Mouse (Mus musculus): ENCODE results near the gene Net1. TPM values are rescaled to one million over a fixed set of nuclear protein-coding genes. Genes with fewer than 3 reads are reported as not detected.

Net1 gene
- polyA plus RNA-seq, 1 experiment from 2014 or later = 37.6 TPM

DNA sequence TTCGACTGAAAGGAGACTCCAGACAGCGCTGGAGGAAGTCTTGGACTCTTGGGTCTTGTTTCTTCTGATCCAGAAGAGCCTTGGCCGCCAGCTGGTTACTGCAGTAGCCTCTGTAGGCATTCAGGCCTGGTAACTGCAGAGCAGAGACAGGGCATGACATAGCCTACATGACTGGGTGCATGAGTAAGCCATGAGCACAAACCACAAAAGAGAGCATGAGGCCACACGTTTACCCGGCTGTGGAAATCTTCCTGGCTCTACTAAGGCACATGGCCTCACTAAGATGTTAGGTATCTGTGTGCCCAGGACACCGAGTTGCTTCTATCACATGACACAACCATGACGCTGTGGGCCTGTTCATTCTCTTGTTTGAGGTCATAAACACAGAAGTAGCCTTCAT, 31.4 kb downstream of the Net1 start:
- ATAC-seq (ENCODE audit: low FRiP score, low read depth) = no peak
- H3K9ac ChIP-seq = no peak overlapping the region
- 96% methylated on average over 7 of the region's 7 CpGs for WGBS
- no peak overlapping the region for H3K4me2 ChIP-seq (replicated peaks)
- no peaks in the 10 kb centered on the region for H3K27me3 ChIP-seq (replicated peaks)
- H3K4me1 ChIP-seq = peaks cover 2% of the 10 kb centered on the region; the same call in 1 of the 2 replicates
- H3K9me3 ChIP-seq = no peaks in the 10 kb centered on the region
- H3K4me3 ChIP-seq = no peak overlapping the region
- H3K36me3 ChIP-seq = peaks cover 44% of the 10 kb centered on the region
- no peak overlapping the region for H3K27ac ChIP-seq

GRCm38 (mm10) chr13:3877679-3878220, 40.3 kb downstream of the Net1 start:
- no peak overlapping the region for H3K9ac ChIP-seq
- no peaks in the 10 kb centered on the region for H3K27me3 ChIP-seq (replicated peaks)
- no peak for ATAC-seq (ENCODE audit: low FRiP score, low read depth)
- H3K36me3 ChIP-seq = 0 out of 2 replicates have a peak, but pooled peaks cover 4% of the 10 kb centered on the region
- 68% methylated on average over 4 of the region's 4 CpGs for WGBS
- no peak overlapping the region for H3K4me3 ChIP-seq
- H3K4me1 ChIP-seq = no peaks in the 10 kb centered on the region
- no peaks in the 10 kb centered on the region for H3K9me3 ChIP-seq
- H3K4me2 ChIP-seq (replicated peaks) = no peak overlapping the region
- no peak overlapping the region for H3K27ac ChIP-seq

GRCm38 (mm10) chr13:3877185-3877584, 40.8 kb downstream of the Net1 start:
- Histone ChIP-seq H3K4me1 (no peaks in the 10 kb centered on the region), H3K27ac (no peak overlapping the region), H3K9me3 (no peaks in the 10 kb centered on the region), H3K4me3 (no peak overlapping the region), H3K9ac (no peak overlapping the region), H3K27me3 (replicated peaks) (no peaks in the 10 kb centered on the region), H3K36me3 (0 out of 2 replicates have a peak, but pooled peaks cover 4% of the 10 kb centered on the region), H3K4me2 (replicated peaks) (no peak overlapping the region)
- no peak for ATAC-seq (ENCODE audit: low FRiP score, low read depth)
- WGBS = 82% methylated on average over 6 of the region's 6 CpGs

DNA sequence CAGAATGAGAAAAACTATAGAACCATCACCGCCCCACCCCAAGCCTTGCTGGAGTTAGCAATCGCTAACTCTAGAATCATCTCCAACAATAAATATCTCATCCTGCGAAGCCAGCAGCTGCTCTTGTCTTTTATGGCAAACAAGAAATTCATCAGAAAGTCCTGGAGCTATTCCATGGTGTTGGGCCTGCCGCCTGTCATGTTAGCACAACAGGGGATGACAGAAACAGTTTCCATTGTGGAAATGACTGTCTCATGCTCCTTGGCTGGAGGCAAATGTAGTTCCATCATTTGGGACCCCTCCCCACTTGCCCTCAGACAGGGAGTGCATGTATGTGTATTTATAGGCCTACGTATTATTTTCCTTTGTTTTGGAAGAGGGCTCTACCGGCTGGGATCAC, 41.6 kb downstream of the Net1 start:
- Histone ChIP-seq H3K27ac (no peak overlapping the region), H3K4me3 (no peak overlapping the region), H3K4me1 (no peaks in the 10 kb centered on the region), H3K4me2 (replicated peaks) (no peak overlapping the region), H3K9me3 (no peaks in the 10 kb centered on the region), H3K9ac (no peak overlapping the region), H3K27me3 (replicated peaks) (no peaks in the 10 kb centered on the region), H3K36me3 (0 out of 2 replicates have a peak, but pooled peaks cover 4% of the 10 kb centered on the region)
- 85% methylated on average over 6 of the region's 6 CpGs for WGBS
- no peak for ATAC-seq (ENCODE audit: low FRiP score, low read depth)

DNA sequence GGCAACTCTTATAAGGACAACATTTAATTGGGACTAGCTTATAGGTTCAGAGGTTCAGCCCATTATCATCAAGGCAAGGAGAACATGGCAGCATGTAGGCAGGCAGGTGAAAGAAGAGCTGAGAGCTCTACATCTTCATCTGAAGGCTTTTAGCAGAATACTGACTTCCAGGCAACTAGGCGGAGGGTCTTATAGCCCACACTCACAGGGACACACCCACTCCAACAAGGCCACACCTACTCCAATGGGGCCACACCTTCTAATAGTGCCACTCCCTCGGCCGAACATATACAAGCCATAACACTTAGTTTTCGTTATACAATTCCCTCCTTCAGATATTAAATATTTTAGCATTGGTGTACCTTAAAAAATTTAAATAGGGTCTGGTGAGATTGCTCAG, 45.2 kb downstream of the Net1 start:
- WGBS = 95% methylated on average over 4 of the region's 4 CpGs
- Histone ChIP-seq H3K27ac (no peak overlapping the region), H3K9ac (no peak overlapping the region), H3K36me3 (no peaks in the 10 kb centered on the region), H3K9me3 (no peaks in the 10 kb centered on the region), H3K4me1 (no peaks in the 10 kb centered on the region), H3K27me3 (replicated peaks) (no peaks in the 10 kb centered on the region), H3K4me3 (no peak overlapping the region), H3K4me2 (replicated peaks) (no peak overlapping the region)
- no peak for ATAC-seq (ENCODE audit: low FRiP score, low read depth)

- H3K27me3 ChIP-seq (replicated peaks) = no peaks in the 10 kb centered on the region
- H3K4me2 ChIP-seq (replicated peaks) = no peak overlapping the region
- no peak overlapping the region for H3K9ac ChIP-seq
- H3K4me1 ChIP-seq = no peaks in the 10 kb centered on the region
- H3K27ac ChIP-seq = no peak overlapping the region
- H3K4me3 ChIP-seq = no peak overlapping the region
- no peaks in the 10 kb centered on the region for H3K9me3 ChIP-seq
- ATAC-seq (ENCODE audit: low FRiP score, low read depth) = no peak
- no peaks in the 10 kb centered on the region for H3K36me3 ChIP-seq
Observed at GRCm38 (mm10) chr13:3869901-3870300, 48.1 kb downstream of the Net1 start.

DNA sequence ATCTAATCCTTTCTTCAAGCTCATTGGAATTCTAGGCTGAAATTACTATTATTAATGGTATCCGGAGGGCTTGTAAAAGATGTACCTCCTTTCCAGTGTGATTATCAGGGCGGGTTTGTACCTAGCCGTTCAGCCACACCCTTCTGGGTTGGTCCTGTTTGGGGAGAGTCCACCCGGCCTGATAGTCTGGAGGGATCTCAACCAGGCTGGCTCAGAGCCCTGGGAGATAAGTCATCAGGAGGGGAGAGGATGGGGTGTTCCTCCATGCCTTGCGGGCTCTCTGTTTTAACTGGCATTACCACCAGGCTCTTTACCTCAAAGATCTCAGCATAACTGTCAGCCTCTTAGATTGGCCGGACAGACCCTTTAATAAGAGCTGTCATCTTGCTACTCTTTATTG, 50.9 kb downstream of the Net1 start:
- no peak overlapping the region for H3K4me2 ChIP-seq (replicated peaks)
- H3K36me3 ChIP-seq = no peaks in the 10 kb centered on the region
- no peaks in the 10 kb centered on the region for H3K27me3 ChIP-seq (replicated peaks)
- H3K4me3 ChIP-seq = no peak overlapping the region
- no peak for ATAC-seq (ENCODE audit: low FRiP score, low read depth)
- no peak overlapping the region for H3K27ac ChIP-seq
- H3K4me1 ChIP-seq = no peaks in the 10 kb centered on the region
- no peak overlapping the region for H3K9ac ChIP-seq
- WGBS = 89% methylated on average over 6 of the region's 6 CpGs
- H3K9me3 ChIP-seq = no peaks in the 10 kb centered on the region

- H3K36me3 ChIP-seq = no peaks in the 10 kb centered on the region
- H3K4me2 ChIP-seq (replicated peaks) = no peak overlapping the region
- H3K4me3 ChIP-seq = no peak overlapping the region
- H3K4me1 ChIP-seq = no peaks in the 10 kb centered on the region
- no peaks in the 10 kb centered on the region for H3K27me3 ChIP-seq (replicated peaks)
- no peak overlapping the region for H3K27ac ChIP-seq
- ATAC-seq (ENCODE audit: low FRiP score, low read depth) = no peak
- H3K9me3 ChIP-seq = no peaks in the 10 kb centered on the region
- WGBS = 88% methylated on average over 8 of the region's 8 CpGs
- no peak overlapping the region for H3K9ac ChIP-seq
Observed at GRCm38 (mm10) chr13:3866355-3867052, 51.5 kb downstream of the Net1 start.

DNA sequence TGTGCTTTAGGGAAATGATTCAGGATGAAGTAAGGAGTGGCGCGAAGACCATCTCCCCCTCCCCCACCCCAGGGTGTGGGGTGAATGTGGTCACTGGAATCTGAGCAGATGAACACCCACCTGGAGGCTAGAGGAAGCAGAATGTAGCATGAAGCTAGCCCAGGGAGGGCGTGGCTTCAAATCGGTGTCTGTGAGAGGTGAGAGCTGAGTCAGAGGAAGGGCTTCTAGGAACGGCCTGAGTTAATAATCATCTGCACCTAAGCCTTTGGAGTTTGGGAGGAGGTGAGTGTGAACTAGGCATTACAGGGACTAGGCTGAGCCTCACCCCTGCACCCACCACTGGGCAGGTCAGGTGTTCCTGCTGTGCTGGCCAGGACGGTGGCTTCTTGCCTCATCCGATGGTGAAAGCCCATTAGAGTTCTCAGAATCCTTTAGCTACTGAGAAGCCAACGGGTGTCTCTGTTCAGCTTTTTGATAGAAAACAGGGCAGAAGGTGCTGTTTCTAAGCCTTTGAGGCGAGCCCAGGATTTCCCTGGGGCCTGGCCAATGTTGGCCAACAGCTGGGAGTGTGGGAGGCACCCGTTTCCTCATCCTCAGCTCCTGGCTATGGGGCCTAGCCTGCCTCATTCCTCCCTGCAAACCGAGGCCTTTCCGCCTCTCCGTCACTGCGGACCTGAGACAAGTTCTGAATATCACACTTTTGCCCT, 52.2 kb downstream of the Net1 start:
- ATAC-seq (ENCODE audit: low FRiP score, low read depth) = no peak
- no peaks in the 10 kb centered on the region for H3K9me3 ChIP-seq
- H3K36me3 ChIP-seq = no peaks in the 10 kb centered on the region
- no peaks in the 10 kb centered on the region for H3K4me1 ChIP-seq
- no peaks in the 10 kb centered on the region for H3K27me3 ChIP-seq (replicated peaks)
- 89% methylated on average over 14 of the region's 14 CpGs for WGBS
- no peak overlapping the region for H3K4me3 ChIP-seq
- no peak overlapping the region for H3K9ac ChIP-seq
- no peak overlapping the region for H3K27ac ChIP-seq
- H3K4me2 ChIP-seq (replicated peaks) = no peak overlapping the region

- Histone ChIP-seq H3K4me3 (no peak overlapping the region), H3K9ac (no peak overlapping the region), H3K4me1 (no peaks in the 10 kb centered on the region), H3K27me3 (replicated peaks) (no peaks in the 10 kb centered on the region), H3K36me3 (no peaks in the 10 kb centered on the region), H3K4me2 (replicated peaks) (no peak overlapping the region), H3K27ac (no peak overlapping the region), H3K9me3 (no peaks in the 10 kb centered on the region)
- 88% methylated on average over 10 of the region's 10 CpGs for WGBS
- no peak for ATAC-seq (ENCODE audit: low FRiP score, low read depth)
Observed at GRCm38 (mm10) chr13:3862922-3863580, 55.0 kb downstream of the Net1 start.

- Histone ChIP-seq H3K4me3 (no peak overlapping the region), H3K36me3 (no peaks in the 10 kb centered on the region), H3K27me3 (replicated peaks) (no peaks in the 10 kb centered on the region), H3K27ac (no peak overlapping the region), H3K4me2 (replicated peaks) (no peak overlapping the region), H3K9ac (no peak overlapping the region), H3K9me3 (no peaks in the 10 kb centered on the region), H3K4me1 (no peaks in the 10 kb centered on the region)
- 82% methylated on average over 3 of the region's 3 CpGs for WGBS
- no peak for ATAC-seq (ENCODE audit: low FRiP score, low read depth)
Observed at GRCm38 (mm10) chr13:3862325-3862724, 55.7 kb downstream of the Net1 start.

GRCm38 (mm10) chr13:3861251-3861650, 56.8 kb downstream of the Net1 start:
- no peak for ATAC-seq (ENCODE audit: low FRiP score, low read depth)
- Histone ChIP-seq H3K4me2 (replicated peaks) (no peak overlapping the region), H3K4me1 (no peaks in the 10 kb centered on the region)

More at GRCm38 (mm10) chr13:3861251-3861650, 56.8 kb downstream of the Net1 start:
- no peak overlapping the region for H3K27ac ChIP-seq
- 93% methylated on average over 8 of the region's 8 CpGs for WGBS
- H3K4me3 ChIP-seq = no peak overlapping the region
- no peak overlapping the region for H3K9ac ChIP-seq
- H3K9me3 ChIP-seq = no peaks in the 10 kb centered on the region
- no peaks in the 10 kb centered on the region for H3K36me3 ChIP-seq
- no peaks in the 10 kb centered on the region for H3K27me3 ChIP-seq (replicated peaks)

Measured in neural tube, embryonic 12.5 days (tissue).